Mouse (Mus musculus) neural tube, embryonic 10.5 days (tissue): ENCODE measurements around the gene Crb2.

Source experiments
- DNase-seq: peaks from one replicate; pipeline ENCODE4 v3.0.0-alpha.2; 2017; ENCODE audit warnings: low spot score; ENCODE audit errors: extremely low spot score

Crb2 gene

DNA sequence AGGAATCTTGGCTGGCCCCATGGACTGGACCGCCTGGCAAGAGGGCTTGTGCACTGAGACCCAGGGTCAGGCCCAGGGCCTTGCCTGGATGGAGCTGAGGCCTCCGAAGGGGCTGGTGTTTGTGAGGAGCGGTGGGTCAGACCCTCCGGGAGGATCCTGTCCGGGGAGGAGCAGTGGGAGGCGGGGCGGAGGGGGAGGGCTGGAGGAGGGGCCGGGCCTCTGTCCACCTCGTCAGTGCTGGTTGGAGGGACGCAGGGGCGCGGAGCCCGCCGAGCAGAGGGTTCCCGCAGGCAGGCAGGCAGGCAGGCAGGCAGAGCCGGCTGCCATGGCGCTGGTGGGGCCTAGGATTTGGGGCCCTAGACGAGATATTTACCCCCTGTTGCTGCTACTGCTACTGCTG lies at the start of gene Crb2:
Gene Crb2, plus strand, starts transcription at position 234 of the 400 bp plus-strand sequence.
- peak; percentile 86 for DNase-seq

DNA sequence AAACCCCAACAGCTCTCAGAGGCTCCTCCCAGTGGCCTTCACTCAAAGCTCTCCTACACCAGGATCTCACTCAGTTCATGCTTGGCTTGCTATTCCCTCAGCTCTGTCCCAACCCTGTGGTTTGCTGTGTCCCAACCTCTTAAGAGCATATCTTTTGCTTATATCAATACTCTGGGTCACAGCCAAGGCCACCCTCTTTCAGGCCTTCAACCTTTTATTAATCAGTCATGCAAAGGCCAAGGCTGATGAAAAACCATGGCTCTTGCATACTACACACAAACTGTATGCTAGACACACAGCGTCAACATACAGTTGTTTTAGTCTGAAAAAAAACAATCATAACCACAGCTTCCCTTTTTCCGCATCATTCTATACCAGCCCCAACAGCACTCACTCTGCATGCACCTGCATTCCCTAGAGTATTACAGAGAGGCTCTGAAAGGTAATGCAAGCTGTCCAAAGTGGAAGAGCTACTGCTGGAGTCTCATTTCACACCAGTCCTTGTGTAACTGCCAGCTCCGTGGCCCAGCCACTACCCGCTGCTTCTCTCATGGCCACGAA lies 44.7 kb upstream of the Crb2 start:
- no peak for DNase-seq

- DNase-seq = peak; percentile 27
These were observed 40.9 kb upstream of the Crb2 start for GRCm38 (mm10) chr2:37734979-37735806.

DNA sequence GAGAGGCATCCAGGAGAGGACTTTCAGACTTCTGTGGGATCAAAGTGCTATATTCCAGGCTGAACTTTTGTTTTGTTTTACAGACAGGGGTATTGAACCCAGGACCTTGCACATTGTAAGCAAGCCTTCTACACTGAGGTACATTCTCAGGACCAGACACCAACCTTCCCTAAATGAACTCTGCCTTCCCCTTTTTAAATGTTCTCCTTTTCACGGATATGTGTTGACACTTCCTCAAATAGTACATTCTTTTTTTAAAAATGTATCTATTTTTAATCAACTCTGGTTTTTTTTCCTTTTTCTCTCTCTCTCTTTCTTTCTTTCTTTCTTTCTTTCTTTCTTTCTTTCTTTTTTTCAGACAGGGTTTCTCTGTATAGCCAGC lies 40.3 kb upstream of the Crb2 start:
- DNase-seq = no peak

DNA sequence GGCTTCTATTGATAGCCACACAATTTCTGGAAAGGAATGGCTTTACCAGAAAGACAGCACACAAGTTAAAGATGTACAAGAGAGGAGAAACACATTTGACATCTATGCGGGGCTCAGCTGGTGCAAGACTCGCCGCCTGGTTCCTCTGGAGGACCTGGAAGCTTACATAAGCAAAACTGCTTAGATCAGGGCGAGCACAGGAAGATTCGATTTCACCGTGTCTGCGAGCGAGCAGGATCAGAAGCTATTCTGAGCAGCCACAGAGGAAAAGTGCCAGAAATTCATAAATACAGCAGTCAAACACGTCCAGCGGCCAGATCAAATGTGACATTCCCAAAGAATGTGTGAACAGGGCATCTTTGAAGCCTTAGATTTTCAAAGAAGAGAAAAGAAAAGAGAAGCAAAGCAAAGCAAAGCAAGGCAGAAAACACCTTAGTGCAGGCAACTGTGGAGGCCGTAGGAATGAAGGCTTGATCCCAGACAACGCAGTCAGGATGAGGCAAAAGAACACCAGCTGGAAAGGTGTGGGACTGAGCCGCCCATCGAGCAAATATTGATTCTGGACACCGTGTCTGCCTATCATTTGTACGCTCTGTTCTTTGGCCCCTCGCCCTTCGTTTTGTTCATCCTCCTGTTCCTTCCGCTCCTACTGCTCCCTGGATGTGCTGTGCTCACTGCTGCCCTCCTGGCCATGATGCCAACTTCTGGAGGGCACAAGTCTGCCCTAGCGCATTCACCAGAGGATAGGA lies 34.1 kb upstream of the Crb2 start:
- no peak for DNase-seq

DNA sequence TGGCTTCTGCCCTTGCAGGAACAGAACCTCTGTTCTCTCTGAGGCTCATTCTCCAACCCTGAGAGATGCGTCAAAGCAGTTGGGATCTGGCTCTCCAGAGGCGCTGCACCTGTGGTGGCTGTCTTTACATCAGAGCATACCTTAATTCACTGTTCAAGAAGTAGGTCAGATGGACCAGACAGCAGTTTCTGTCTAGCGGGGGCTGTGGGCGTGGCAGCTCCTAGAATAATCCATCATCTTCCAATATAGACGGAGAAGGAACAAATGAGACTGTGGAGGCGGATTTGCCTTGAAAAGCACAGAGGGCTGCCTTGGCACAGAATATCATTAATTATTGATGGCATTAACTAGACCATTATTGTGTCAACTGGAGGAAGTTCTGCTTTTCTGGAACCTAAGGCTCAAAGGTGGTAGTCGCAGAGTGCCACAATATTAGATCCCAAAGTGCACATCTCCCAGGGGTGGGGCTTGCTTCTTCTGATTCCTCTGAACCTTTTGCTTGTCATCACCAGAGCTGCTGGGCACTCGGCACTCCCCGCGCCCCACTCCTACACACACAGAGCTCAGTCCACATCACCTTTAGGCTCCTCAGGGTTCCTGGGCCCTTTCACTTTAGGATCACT lies 31.2 kb upstream of the Crb2 start:
- DNase-seq = no peak

- DNase-seq = no peak
These were observed 29.6 kb upstream of the Crb2 start for GRCm38 (mm10) chr2:37746293-37747049.

- DNase-seq = no peak
These were observed 28.1 kb upstream of the Crb2 start for GRCm38 (mm10) chr2:37747909-37748308.

GRCm38 (mm10) chr2:37748442-37749066 lies 27.5 kb upstream of the Crb2 start:
- no peak for DNase-seq

- no peak for DNase-seq
These were observed 26.7 kb upstream of the Crb2 start for GRCm38 (mm10) chr2:37749323-37749722.

DNA sequence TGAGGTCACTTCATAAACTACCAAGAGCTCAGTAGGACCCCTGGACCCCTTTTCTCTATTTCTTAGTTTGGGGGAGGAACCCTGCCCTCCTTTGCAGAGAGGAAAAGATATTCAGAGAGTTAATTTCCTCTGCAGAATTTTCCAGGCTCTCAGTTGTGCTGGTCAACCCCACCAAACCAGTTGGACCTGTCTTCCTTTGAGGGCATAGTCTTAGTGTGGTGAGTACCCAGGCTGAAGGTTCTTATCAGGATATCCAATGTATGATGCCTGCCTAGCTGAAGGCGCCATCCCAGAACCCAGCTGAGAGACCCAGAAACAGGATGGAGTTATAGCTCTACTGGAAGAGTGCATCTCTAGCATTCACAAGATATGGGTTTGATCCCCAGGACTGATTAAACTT lies 24.9 kb upstream of the Crb2 start:
- no peak for DNase-seq

DNA sequence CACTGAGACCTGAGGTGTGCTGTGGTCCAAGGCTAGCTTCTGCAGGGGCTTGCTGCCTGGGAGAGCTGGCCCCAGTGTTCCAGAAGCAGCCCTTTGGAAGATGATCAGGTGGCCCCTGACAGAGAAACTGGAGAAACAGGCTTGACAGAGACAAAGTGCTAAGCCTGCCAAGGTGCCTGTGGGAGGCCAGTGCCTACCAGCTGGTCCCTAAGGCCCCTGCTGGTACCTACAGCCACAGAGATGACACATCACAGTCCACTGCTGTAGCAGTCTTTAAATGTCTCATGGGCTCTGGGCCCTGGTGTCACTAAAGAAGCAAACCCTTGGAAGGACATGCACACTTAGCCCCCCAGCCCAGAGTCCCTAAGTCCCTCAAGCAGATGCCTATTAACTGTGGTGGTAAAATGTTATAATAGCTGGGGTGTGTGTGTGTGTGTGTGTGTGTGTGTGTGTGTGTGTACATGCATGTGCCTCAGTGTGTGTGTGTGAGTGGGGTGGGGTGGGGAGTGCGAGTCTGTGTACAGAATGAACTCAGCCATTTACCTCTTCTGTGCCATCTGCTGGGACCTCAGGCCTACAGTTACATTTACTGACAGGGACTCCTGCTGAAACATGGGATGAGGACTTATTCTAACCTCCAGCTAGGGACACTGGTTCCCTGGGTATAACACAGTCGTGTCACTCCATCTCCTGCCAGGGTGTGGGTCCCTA lies 19.7 kb upstream of the Crb2 start:
- no peak for DNase-seq

- DNase-seq = no peak
These were observed 19.0 kb upstream of the Crb2 start for GRCm38 (mm10) chr2:37757016-37757415.

- no peak for DNase-seq
These were observed 18.3 kb upstream of the Crb2 start for GRCm38 (mm10) chr2:37757784-37758183.

DNA sequence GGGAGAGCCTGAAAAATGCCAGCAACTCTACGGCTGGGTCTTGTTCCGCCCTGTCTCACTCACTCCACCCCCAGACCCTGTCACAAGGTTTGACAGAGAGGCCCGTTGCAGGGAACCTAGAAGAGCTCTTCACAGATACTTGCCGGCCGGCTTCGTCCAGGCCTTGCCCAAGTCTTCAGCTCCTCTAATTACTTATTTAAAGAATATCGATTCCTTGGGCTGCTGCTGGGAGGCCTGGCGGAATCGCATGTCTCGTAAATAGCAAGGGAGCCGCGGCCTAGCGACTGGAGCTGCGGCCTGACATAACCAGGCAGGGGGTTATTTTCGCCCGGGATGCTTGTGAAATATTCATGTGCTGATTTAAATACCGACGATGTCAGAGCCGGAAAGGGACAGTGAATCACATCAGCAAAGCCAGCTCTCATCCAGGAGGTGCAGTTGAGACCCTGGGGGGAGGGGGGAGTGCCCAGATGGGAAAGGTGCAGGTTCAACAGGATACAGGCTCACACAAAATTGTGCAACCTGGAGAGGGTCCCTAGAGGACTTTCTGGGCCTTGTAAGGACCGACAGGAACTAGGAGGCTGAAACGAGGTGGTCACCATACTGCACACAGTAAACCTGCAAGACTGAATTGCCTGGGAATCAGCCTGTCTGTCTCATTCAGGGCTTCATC lies 17.6 kb upstream of the Crb2 start:
- peak; percentile 44 for DNase-seq

- DNase-seq = no peak
These were observed 15.4 kb upstream of the Crb2 start for GRCm38 (mm10) chr2:37760633-37761032.

- no peak for DNase-seq
These were observed 12.4 kb upstream of the Crb2 start for GRCm38 (mm10) chr2:37763638-37764037.

DNA sequence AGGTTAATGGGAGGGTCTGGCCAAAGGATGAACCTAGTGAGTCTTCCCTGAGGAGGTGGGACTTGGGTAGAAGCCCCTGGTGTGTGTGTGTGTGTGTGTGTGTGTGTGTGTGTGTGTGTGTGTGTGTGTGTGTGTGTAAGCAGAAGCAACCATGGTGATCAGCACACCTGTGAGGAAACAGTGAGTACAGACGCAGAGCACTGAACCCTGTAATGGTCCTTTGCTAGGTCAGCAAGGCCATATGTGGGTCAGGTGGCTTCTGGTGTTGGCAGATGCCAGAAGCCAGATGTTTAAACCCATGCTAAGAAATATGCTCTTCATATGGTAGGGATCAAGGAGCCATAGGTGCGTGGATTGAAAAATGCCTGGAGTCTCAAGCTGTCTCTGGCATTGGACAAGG lies 11.5 kb upstream of the Crb2 start:
- DNase-seq = no peak

GRCm38 (mm10) chr2:37765082-37765483 lies 11.0 kb upstream of the Crb2 start:
- no peak for DNase-seq
